In the genomic region with DNA sequence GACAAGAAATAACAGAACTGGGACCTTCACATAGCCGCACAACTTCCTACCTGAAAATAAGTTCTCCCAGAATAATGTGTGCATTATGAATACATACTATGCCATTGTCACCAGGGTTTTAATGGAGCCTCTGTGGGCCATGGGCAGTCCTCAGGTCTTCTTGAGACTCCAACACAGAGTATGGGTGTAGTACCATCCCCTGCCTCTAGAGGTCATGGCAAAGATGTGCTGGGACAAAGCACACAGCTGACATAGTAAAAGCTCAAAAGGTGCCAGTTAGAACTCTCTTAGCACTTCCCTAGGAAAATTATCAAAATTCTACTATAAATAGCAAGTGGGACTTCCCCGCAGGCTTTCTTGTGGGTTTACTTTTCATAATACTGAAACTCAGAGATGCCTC, we compare ENCODE assay signal across 9 mouse cellular contexts.
DNase-seq lines count a peak whose midpoint lies in the region; ATAC-seq and TF ChIP-seq lines count a peak whose summit lies in the region.
"Had no signal": no experiment of that assay in that cellular context is flagged by ENCODE, and none has a peak within 500 bp of the region (broad histone marks: within the 10 kb centered on the region; RNA-seq: fewer than 3 reads in every experiment).

No protein-coding gene starts in this region.

- H3K27ac ChIP-seq in hindbrain, postnatal 0 days: no peak overlapping the region
- H3K27ac ChIP-seq in hindbrain, embryonic 12.5 days: no peak overlapping the region
- H3K27ac ChIP-seq: limb, embryonic 15.5 days had no signal

- H3K4me2 ChIP-seq in hindbrain, postnatal 0 days (ENCODE audit: low read depth, low read length): no peak overlapping the region
- H3K4me2 ChIP-seq in hindbrain, embryonic 12.5 days (replicated peaks): no peak overlapping the region
- H3K4me2 ChIP-seq: limb, embryonic 15.5 days had no signal

- no peak overlapping the region for H3K4me3 ChIP-seq in hindbrain, postnatal 0 days (ENCODE audit: low read length)
- H3K4me3 ChIP-seq in hindbrain, embryonic 12.5 days: no peak overlapping the region
- H3K4me3 ChIP-seq: limb, embryonic 15.5 days had no signal

- peak; percentile 56 for DNase-seq in hindbrain, postnatal 0 days (ENCODE audit: low spot score)
- DNase-seq in thymus, postnatal 0 days (ENCODE audit: low spot score): peak; percentile 9
- DNase-seq in thymus, adult 18-20 months: no peak
- peak; percentile 1 for DNase-seq in c-Kit-positive CD71-positive TER-119-negative erythroid progenitor cells, embryonic 14.5 days (ENCODE audit: low read depth)
- DNase-seq in heart, postnatal 36 days: peak; percentile 14 to 43
- DNase-seq in skeletal muscle tissue, adult 2 months (ENCODE audit: low read depth, low spot score): peak; percentile 2
- DNase-seq in spleen, postnatal 36 days (ENCODE audit: low spot score in 2 of 2): no peak

- no peaks in the 10 kb centered on the region for H3K9me3 ChIP-seq in hindbrain, postnatal 0 days (ENCODE audit: low read length)
- no peaks in the 10 kb centered on the region for H3K9me3 ChIP-seq in hindbrain, embryonic 12.5 days (replicated peaks)
- H3K9me3 ChIP-seq: limb, embryonic 15.5 days had no signal

- no peak for ATAC-seq in hindbrain, postnatal 0 days
- no peak for ATAC-seq in hindbrain, embryonic 12.5 days (ENCODE audit: low FRiP score)

- TF ChIP-seq CTCF in hindbrain, postnatal 0 days (IDR thresholded peaks at IDR 0.05; ENCODE audit: low read depth): peak; percentile 65

- H3K4me1 ChIP-seq in hindbrain, postnatal 0 days (ENCODE audit: insufficient read depth, low read length): no peaks in the 10 kb centered on the region
- H3K4me1 ChIP-seq in hindbrain, embryonic 12.5 days: no peaks in the 10 kb centered on the region
- H3K4me1 ChIP-seq: limb, embryonic 15.5 days had no signal

- 80% methylated on average over 2 of the region's 2 CpGs for WGBS in hindbrain, postnatal 0 days
- WGBS in hindbrain, embryonic 12.5 days: 77% methylated on average over 2 of the region's 2 CpGs

- no peaks in the 10 kb centered on the region for H3K36me3 ChIP-seq in hindbrain, postnatal 0 days (ENCODE audit: insufficient read depth, low read length)
- no peaks in the 10 kb centered on the region for H3K36me3 ChIP-seq in hindbrain, embryonic 12.5 days
- H3K36me3 ChIP-seq: limb, embryonic 15.5 days had no signal

- H3K27me3 ChIP-seq in hindbrain, postnatal 0 days (ENCODE audit: insufficient read depth, low read length): no peaks in the 10 kb centered on the region
- H3K27me3 ChIP-seq in hindbrain, embryonic 12.5 days: no peaks in the 10 kb centered on the region
- H3K27me3 ChIP-seq: limb, embryonic 15.5 days had no signal

- H3K9ac ChIP-seq in hindbrain, postnatal 0 days (replicated peaks; ENCODE audit: low read length): no peak overlapping the region
- H3K9ac ChIP-seq in hindbrain, embryonic 12.5 days: no peak overlapping the region
- H3K9ac ChIP-seq: limb, embryonic 15.5 days had no signal

- intact Hi-C loops in heart, postnatal 36 days (cut with DNase I): loop anchor here (1.0 to 5.0 kb wide), 2 partner anchors 101 to 119 kb away; no protein-coding TSS in a partner anchor

Comparison
In these comparisons a context has a peak if more than half of its experiments do, and no peak if none do; other contexts are left out.
1. DNase-seq: peak in hindbrain, postnatal 0 days (single experiment), thymus, postnatal 0 days (single experiment), c-Kit-positive CD71-positive TER-119-negative erythroid progenitor cells, embryonic 14.5 days (single experiment), heart, postnatal 36 days (2 of 2) and skeletal muscle tissue, adult 2 months (single experiment); none in thymus, adult 18-20 months (0 of 2) and spleen, postnatal 36 days (0 of 2).